Comparison of ENCODE assay signal across 16 mouse cellular contexts in the genomic region with DNA sequence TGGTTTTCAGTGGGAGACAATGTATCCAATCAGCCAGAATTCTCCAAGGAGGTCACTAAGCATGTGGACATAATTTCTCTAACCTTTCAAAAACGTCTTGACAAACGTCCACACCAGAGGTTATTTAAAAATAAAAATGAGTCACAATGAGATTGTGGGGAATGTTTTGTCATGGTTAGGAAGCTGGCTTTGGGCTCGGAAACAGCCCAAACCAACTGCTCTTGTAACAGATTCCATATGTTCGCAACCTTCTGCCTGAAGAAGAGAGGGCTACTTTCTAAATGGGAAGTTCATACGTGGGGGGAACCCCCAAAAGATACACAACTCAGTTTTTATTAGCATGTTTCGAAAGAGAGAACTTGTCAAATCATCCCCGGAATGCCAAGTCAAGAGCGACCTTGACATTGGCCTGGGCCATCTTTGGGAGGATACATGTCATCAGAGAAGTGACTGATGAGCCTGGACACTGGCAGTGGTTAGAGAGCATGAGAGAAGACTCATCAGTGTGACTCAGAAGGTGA.
A peak's percentile ranks its signal among the peaks of the same experiment; 100 is the strongest.
DNase-seq lines count a peak whose midpoint lies in the region; ATAC-seq lines count a peak whose summit lies in the region.
"Had no signal": no experiment of that assay in that cellular context is flagged by ENCODE, and none has a peak within 500 bp of the region (broad histone marks: within the 10 kb centered on the region; RNA-seq: fewer than 3 reads in every experiment).

No protein-coding gene starts in this region.

- no peaks in the 10 kb centered on the region for H3K9me3 ChIP-seq in heart, embryonic 10.5 days
- H3K9me3 ChIP-seq: embryonic facial prominence, embryonic 15.5 days; hindbrain, embryonic 13.5 days; limb, embryonic 12.5 days had no signal

- no peaks in the 10 kb centered on the region for H3K4me1 ChIP-seq in heart, embryonic 10.5 days
- H3K4me1 ChIP-seq: embryonic facial prominence, embryonic 15.5 days; hindbrain, embryonic 13.5 days; limb, embryonic 12.5 days had no signal

- H3K4me3 ChIP-seq in heart, embryonic 10.5 days, result no peak overlapping the region
- H3K4me3 ChIP-seq: embryonic facial prominence, embryonic 15.5 days; hindbrain, embryonic 13.5 days; layer of hippocampus, adult 2 months; limb, embryonic 12.5 days had no signal

- intact Hi-C loops in left cerebral cortex, postnatal 10 days (cut with DNase I), result no loop called here

- ATAC-seq in granulocyte monocyte progenitor cell, adult 5-6 weeks (replicated peaks; ENCODE audit: poor library complexity, severe bottlenecking), result peak; percentile 86
- ATAC-seq: activated CD4-positive, CD25-positive, alpha-beta regulatory T cell, adult 4 months; forebrain, postnatal 0 days; liver, postnatal 0 days had no signal

- 80% methylated on average over 8 of the region's 8 CpGs for WGBS in heart, embryonic 10.5 days

- no peaks in the 10 kb centered on the region for H3K27me3 ChIP-seq in heart, embryonic 10.5 days (ENCODE audit: insufficient read depth, poor library complexity, severe bottlenecking)
- H3K27me3 ChIP-seq: embryonic facial prominence, embryonic 15.5 days; hindbrain, embryonic 13.5 days; limb, embryonic 12.5 days had no signal

- H3K27ac ChIP-seq in heart, embryonic 10.5 days, result no peak overlapping the region
- H3K27ac ChIP-seq: embryonic facial prominence, embryonic 15.5 days; hindbrain, embryonic 13.5 days; layer of hippocampus, adult 2 months; limb, embryonic 12.5 days had no signal

- DNase-seq in heart, adult 18-20 months, result peak; percentile 42 to 51
- no peak for DNase-seq in heart, embryonic 10.5 days (ENCODE audit: low spot score)
- peak; percentile 16 for DNase-seq in urinary bladder, postnatal 14 days (ENCODE audit: low spot score)
- DNase-seq in urinary bladder, adult 2 months (ENCODE audit: low spot score), result no peak
- DNase-seq in left cerebral cortex, postnatal 10 days (ENCODE audit: extremely low spot score in 1 of 2, low spot score in 2 of 2), result no peak
- no peak for DNase-seq in T-cell, adult 2 months (ENCODE audit: low spot score)
- DNase-seq in layer of hippocampus, postnatal 10 days (ENCODE audit: low spot score in 2 of 2), result no peak
- DNase-seq: forebrain, postnatal 0 days; kidney, adult 11 months; liver, postnatal 0 days had no signal

- no peaks in the 10 kb centered on the region for H3K36me3 ChIP-seq in heart, embryonic 10.5 days
- H3K36me3 ChIP-seq: embryonic facial prominence, embryonic 15.5 days; hindbrain, embryonic 13.5 days; limb, embryonic 12.5 days had no signal

Comparison
In these comparisons a context has a peak if more than half of its experiments do, and no peak if none do; other contexts are left out.
1. DNase-seq: peak in heart, adult 18-20 months (2 of 2) and urinary bladder, postnatal 14 days (single experiment); none in heart, embryonic 10.5 days (single experiment), urinary bladder, adult 2 months (single experiment), left cerebral cortex, postnatal 10 days (0 of 2), T-cell, adult 2 months (single experiment) and layer of hippocampus, postnatal 10 days (0 of 2).